Mouse (Mus musculus) testis, adult 2 months (tissue): ENCODE results near the gene Phf13. TPM values are rescaled to one million over a fixed set of nuclear protein-coding genes. Genes with fewer than 3 reads are reported as not detected.

ENCODE experiments used
- H3K27ac ChIP-seq: fragments of 200-500 bp; 2 replicates; pipeline ENCODE4 v1.5.1; 2012; ENCODE audit warnings: low read depth, low read length; ENCODE audit not compliant: control insufficient read depth, insufficient read depth
- H3K27me3 ChIP-seq: fragments of 200-500 bp; 2 replicates; pipeline ENCODE4 v1.6.1; 2012; ENCODE audit warnings: mild to moderate bottlenecking, low read length, moderate library complexity; ENCODE audit not compliant: control insufficient read depth, insufficient read depth
- H3K36me3 ChIP-seq: fragments of 200-500 bp; 2 replicates; pipeline ENCODE4 v1.6.1; 2012; ENCODE audit warnings: mild to moderate bottlenecking, low read length; ENCODE audit not compliant: control insufficient read depth, insufficient read depth
- H3K4me1 ChIP-seq: fragments of 200-500 bp; 2 replicates; pipeline ENCODE4 v1.6.1; 2012; ENCODE audit warnings: low read length; ENCODE audit not compliant: control insufficient read depth, insufficient read depth
- H3K4me3 ChIP-seq: fragments of 200-500 bp; 2 replicates; pipeline ENCODE4 v1.5.1; 2012; ENCODE audit warnings: low read depth, mild to moderate bottlenecking, low read length, moderate library complexity, mixed read lengths; ENCODE audit not compliant: control insufficient read depth
- CTCF ChIP-seq: fragments of 200-500 bp; IDR thresholded peaks from 2 replicates; pipeline ENCODE4 v1.5.1; 2012; ENCODE audit warnings: low read depth, mild to moderate bottlenecking, inconsistent platforms, low read length, moderate library complexity; ENCODE audit not compliant: control insufficient read depth, insufficient read depth, insufficient replicate concordance
- POLR2A ChIP-seq: fragments of 200-500 bp; IDR thresholded peaks from 2 replicates; pipeline ENCODE4 v1.6.1; 2012; ENCODE audit warnings: low read depth, mild to moderate bottlenecking, inconsistent platforms, low read length, moderate library complexity; ENCODE audit not compliant: control insufficient read depth
- polyA plus RNA-seq: library from polyadenylated mRNA; depleted of rRNA; stranded (reverse); fragments of >200 nt; gene quantifications from 2 replicates; pipeline ENCODE4 v1.2.3, GENCODE M21; 2012

Phf13 gene
- polyA plus RNA-seq, 1 experiment, result 43.6 TPM

DNA sequence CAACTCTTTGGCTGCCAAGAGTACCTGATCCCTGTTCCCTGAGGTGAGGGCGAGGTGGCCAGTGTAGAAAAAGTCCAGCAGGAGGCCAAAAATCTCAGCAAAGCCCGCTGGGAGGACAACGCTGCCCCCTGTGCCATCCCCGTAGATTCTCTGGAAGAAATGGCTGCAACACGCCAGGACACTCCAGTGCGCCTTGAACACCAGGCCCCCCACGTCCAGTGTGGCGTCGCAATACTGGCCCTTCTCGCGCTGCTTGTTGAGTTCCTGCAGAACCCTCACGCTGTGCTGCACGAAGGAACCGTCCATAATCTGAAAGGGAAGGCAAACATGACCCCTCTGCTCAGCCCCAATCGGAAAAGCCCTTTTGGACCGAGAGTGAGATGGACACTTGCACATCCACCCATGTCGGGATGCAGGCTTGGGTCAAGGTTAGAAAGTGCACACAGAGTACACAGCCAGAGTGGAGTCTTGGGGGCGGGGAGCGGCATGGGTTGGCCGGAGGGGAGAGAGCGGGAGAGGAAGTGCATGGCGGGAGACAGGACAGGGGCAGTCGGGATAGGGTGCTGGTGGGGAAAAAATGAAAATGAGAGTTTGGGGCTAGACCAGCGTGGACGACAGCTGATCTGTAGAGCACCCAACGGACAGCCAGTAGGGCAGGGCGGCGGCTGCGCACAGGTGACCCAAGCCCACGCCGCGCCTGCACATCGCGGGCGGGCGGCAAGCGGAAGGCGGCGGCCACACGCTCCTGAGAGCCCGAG lies 30.9 kb upstream of the Phf13 start:
- H3K4me3 ChIP-seq, result peak overlapping the region; percentile 95
- H3K27ac ChIP-seq, result peak overlapping the region; percentile 79
- H3K36me3 ChIP-seq, result no peaks in the 10 kb centered on the region; the same call in 1 of the 2 replicates
- H3K27me3 ChIP-seq, result no peaks in the 10 kb centered on the region
- H3K4me1 ChIP-seq, result peaks cover 13% of the 10 kb centered on the region
- TF ChIP-seq POLR2A (no peak), CTCF (no peak)

DNA sequence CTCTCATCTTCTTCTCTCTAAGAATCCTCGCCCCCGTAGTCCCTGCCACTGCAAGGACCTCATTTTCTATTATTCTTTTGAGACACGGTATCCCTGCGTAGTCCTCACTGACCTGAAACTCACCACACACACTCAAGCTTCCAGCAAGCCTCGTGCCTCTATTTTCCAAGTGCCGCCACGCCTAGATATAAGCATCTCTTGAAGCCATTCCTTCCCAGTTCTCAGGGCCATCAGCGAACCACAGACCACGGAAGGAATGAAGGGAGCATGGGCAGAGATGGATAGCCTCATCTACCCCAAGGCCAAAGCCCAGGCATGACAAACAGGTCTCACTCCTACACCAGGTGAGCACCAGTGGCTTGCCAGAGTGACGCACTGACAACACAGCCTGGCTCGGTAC lies 28.5 kb upstream of the Phf13 start:
- Histone ChIP-seq H3K36me3 (no peaks in the 10 kb centered on the region; the same call in 1 of the 2 replicates), H3K4me3 (no peak overlapping the region), H3K27ac (no peak overlapping the region), H3K27me3 (no peaks in the 10 kb centered on the region), H3K4me1 (peaks cover 13% of the 10 kb centered on the region)
- TF ChIP-seq CTCF (no peak), POLR2A (no peak)

DNA sequence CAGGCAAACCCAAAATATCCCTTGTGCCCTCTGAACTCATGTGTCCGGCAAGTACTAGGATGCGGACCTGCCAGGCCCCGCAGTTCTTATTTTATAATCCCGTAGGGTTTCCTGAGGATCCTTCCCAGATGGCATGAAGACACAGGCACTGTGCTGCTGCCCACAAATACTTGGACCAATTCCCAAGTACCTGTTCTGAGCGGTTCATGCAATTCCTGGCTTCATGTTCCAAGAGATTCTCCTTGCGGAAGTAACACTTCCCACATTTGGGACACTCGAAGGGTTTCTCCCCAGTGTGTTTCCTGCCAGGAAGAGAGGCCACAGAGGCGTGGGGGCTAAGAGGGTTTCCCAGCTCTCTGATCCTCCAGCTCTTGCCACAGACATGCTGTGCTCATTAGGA lies 26.4 kb upstream of the Phf13 start:
- TF ChIP-seq POLR2A, result no peak
- TF ChIP-seq CTCF, result no peak
- no peaks in the 10 kb centered on the region for H3K27me3 ChIP-seq
- H3K36me3 ChIP-seq, result no peaks in the 10 kb centered on the region; the same call in 1 of the 2 replicates
- no peak overlapping the region for H3K27ac ChIP-seq
- no peak overlapping the region for H3K4me3 ChIP-seq
- H3K4me1 ChIP-seq, result peaks cover 4% of the 10 kb centered on the region

DNA sequence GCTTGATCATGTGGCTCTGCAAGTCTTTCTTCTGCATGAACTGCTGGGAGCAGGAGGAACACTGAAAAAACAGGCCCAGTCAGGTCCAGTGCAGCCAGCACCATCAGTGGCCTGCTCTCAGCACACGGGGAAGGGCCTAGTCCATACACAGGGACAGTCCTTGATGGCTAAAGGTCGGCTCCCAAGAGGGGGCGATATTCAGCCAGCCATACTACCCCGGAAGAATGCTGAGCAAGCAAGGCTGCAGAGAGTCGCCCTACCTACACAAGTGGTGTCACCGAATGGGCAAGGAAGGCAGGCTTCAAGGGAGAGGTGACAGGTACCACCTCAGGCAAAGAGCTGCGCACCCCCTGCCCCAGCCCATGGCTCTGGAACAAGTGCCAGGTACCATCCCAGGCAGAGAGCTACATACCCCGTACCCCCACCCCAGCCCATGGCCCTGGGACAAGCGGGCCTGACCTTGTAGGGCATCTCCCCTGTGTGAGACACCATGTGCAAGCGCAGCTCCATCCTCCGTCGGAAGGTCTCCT lies 25.6 kb upstream of the Phf13 start:
- Histone ChIP-seq H3K36me3 (no peaks in the 10 kb centered on the region; the same call in 1 of the 2 replicates), H3K27ac (no peak overlapping the region), H3K4me1 (peaks cover under 1% of the 10 kb centered on the region), H3K4me3 (no peak overlapping the region), H3K27me3 (no peaks in the 10 kb centered on the region)
- TF ChIP-seq POLR2A (no peak), CTCF (no peak)

DNA sequence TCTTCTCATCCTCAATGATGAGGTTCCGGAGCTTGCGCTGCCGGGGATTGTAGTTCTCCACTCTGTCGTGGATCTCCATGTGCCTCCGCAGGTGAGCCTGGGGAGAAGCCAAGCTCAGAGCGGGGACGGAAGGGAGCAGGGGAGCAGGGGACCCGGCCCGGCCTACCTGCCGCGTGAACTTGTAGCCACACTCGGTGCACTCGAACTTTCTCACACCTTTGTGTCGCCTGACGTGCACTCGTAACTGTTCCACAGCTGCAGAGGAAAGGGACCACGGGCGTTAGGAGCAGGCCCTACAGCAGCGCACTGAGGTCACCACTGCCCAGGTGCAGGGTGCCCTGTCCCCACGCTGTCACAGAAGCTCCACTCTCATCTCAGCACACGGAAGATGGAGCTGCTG lies 24.0 kb upstream of the Phf13 start:
- no peaks in the 10 kb centered on the region for H3K4me1 ChIP-seq
- H3K36me3 ChIP-seq, result no peaks in the 10 kb centered on the region; the same call in none of the 2 replicates
- no peak overlapping the region for H3K27ac ChIP-seq
- H3K4me3 ChIP-seq, result no peak overlapping the region
- no peaks in the 10 kb centered on the region for H3K27me3 ChIP-seq
- TF ChIP-seq POLR2A, result no peak
- no peak for TF ChIP-seq CTCF

DNA sequence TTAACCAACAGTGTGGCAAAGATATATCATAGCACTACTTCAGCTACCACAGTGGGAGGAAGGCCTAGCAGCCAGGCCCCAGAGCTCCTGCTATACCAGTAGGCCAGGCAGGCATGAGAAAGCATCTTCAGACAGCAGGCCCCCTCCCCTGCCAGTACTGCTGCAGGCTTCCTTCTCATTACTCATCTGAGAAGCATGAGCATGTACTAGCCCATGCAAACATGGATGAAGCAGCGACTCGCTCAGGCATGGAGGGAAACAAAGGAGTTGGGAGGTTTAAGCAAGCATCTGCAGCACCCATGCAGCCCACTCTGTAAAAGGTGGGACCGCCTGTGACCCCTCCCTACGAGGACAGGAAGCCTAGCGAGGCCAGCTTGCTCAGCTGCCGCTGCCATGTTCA lies 23.0 kb upstream of the Phf13 start:
- no peak for TF ChIP-seq CTCF
- no peak for TF ChIP-seq POLR2A
- Histone ChIP-seq H3K27me3 (no peaks in the 10 kb centered on the region), H3K4me3 (no peak overlapping the region), H3K36me3 (no peaks in the 10 kb centered on the region; the same call in none of the 2 replicates), H3K4me1 (no peaks in the 10 kb centered on the region), H3K27ac (no peak overlapping the region)

DNA sequence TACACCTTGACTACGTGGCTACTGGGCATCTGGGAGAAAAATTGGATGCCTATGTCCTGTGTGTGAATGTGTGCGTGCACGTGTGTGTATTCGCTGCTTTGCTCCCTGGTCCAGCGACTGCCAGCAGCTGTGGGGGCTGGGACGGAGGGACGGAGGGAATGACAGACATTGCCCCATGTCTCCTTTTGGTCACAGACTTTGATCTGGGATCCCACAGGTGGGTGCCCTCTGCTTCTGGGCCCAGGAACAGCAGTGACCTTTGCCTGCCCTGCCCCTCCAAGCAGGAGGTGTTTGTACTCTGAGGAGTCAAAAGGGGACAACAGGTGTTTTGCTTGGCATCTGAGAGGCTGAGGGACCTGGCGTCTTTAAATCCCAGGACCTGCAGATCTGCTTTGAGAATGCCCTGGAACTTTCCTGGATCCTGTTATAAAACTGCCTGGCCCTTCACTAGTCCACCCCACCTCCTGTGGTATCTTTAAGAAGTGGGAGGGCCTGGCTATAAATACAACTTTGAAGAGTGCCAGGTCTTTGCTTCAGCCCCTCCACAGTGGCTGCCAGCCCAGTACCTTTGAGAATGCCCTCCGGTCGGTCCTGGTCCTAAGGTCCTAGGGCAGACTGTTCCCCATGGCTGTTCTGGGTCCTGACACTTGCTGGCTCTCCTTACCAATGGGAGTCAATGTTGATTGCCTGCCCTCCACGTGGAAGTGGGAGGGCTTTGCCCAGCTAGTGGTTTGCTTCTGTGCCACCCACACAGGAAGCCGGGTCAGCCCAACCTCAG lies 17.2 kb upstream of the Phf13 start:
- Histone ChIP-seq H3K4me3 (no peak overlapping the region), H3K36me3 (no peaks in the 10 kb centered on the region; the same call in 1 of the 2 replicates)
- TF ChIP-seq CTCF, result no peak
- no peak for TF ChIP-seq POLR2A

More for the DNA sequence above, 17.2 kb upstream of the Phf13 start:
- no peak overlapping the region for H3K27ac ChIP-seq
- H3K4me1 ChIP-seq, result peaks cover 12% of the 10 kb centered on the region
- no peaks in the 10 kb centered on the region for H3K27me3 ChIP-seq
